Mouse (Mus musculus) liver, adult 2 months (tissue): ENCODE measurements around the gene Dhh. TPM values are rescaled to one million over a fixed set of nuclear protein-coding genes. Genes with fewer than 3 reads are reported as not detected.

ENCODE experiments used
- DNase-seq: peaks from one replicate; pipeline ENCODE4 v3.0.0-alpha.2; 2011; ENCODE audit warnings: low read depth, low spot score; ENCODE audit errors: extremely low read depth
- H3K27ac ChIP-seq: fragments of 200-500 bp; replicated peaks from 2 replicates; pipeline ENCODE4 v1.5.1; 2012; ENCODE audit warnings: low read depth, mild to moderate bottlenecking, control low read depth, inconsistent platforms, low read length; ENCODE audit not compliant: insufficient read depth
- H3K27me3 ChIP-seq: fragments of 200-500 bp; 2 replicates; pipeline ENCODE4 v1.6.1; 2012; ENCODE audit warnings: mild to moderate bottlenecking, moderate library complexity, low read length, inconsistent platforms; ENCODE audit not compliant: control insufficient read depth, insufficient read depth
- H3K36me3 ChIP-seq: fragments of 200-500 bp; 2 replicates; pipeline ENCODE4 v1.6.1; 2012; ENCODE audit warnings: low read length, inconsistent platforms; ENCODE audit not compliant: control insufficient read depth, insufficient read depth
- H3K4me1 ChIP-seq: fragments of 200-500 bp; 2 replicates; pipeline ENCODE4 v1.6.1; 2011; ENCODE audit warnings: low read length; ENCODE audit not compliant: control insufficient read depth, insufficient read depth
- H3K4me3 ChIP-seq: fragments of 200-500 bp; 2 replicates; pipeline ENCODE4 v1.5.1; 2011; ENCODE audit warnings: low read depth, mild to moderate bottlenecking, control low read depth, low read length, moderate library complexity; ENCODE audit not compliant: insufficient read depth
- H3K79me2 ChIP-seq: fragments of 200-500 bp; 2 replicates; pipeline ENCODE4 v1.6.1; 2012; ENCODE audit warnings: inconsistent platforms, mild to moderate bottlenecking, low read length, moderate library complexity; ENCODE audit not compliant: control insufficient read depth, insufficient read depth
- H3K9ac ChIP-seq: fragments of 200-500 bp; 2 replicates; pipeline ENCODE4 v1.6.1; 2012; ENCODE audit warnings: low read depth, mild to moderate bottlenecking, control low read depth, inconsistent platforms, low read length
- CTCF ChIP-seq: fragments of 200-500 bp; IDR thresholded peaks from 2 replicates; pipeline ENCODE4 v1.5.1; 2011; ENCODE audit warnings: low read depth, low read length, control low read depth
- POLR2A ChIP-seq: fragments of 200-500 bp; IDR thresholded peaks from 2 replicates; pipeline ENCODE4 v1.6.1; 2011; ENCODE audit warnings: low read length, control low read depth; ENCODE audit not compliant: insufficient read depth; ENCODE audit errors: extremely low read depth
- WGBS: fragments of 180-500 bp; shearing (Covaris S2); methylation state at CpG from one replicate; pipeline ENCODE4 v1.1.7; 2018; 5-methylcytosine and 5-hydroxymethylcytosine counted together
- polyA plus RNA-seq: library from polyadenylated mRNA; depleted of rRNA; stranded (reverse); fragments of >200 nt; gene quantifications from 2 replicates; pipeline ENCODE4 v1.2.3, GENCODE M21; 2012
- total RNA-seq: library from RNA; depleted of rRNA; stranded (reverse); fragments of >200 nt; gene quantifications from 2 replicates; pipeline ENCODE4 v1.2.3, GENCODE M21; 2014

The Dhh gene
- total and polyA plus RNA-seq, 2 experiments: under 0.01 to 0.18 TPM

- peaks cover 27% of the 10 kb centered on the region for H3K4me1 ChIP-seq
- peak overlapping the region; percentile 35 for H3K9ac ChIP-seq
- H3K27me3 ChIP-seq: no peaks in the 10 kb centered on the region
- no peak overlapping the region for H3K27ac ChIP-seq
- H3K36me3 ChIP-seq: peaks cover 23% of the 10 kb centered on the region
- no peak for DNase-seq
- WGBS: 36% methylated on average over 11 of the region's 11 CpGs
- H3K4me3 ChIP-seq: no peak overlapping the region
- H3K79me2 ChIP-seq: peaks cover 50% of the 10 kb centered on the region
- TF ChIP-seq CTCF (no peak), POLR2A (no peak)
Measured at GRCm38 (mm10) chr15:98868346-98869063, 29.8 kb downstream of the Dhh start.

GRCm38 (mm10) chr15:98867321-98867720 is 31.0 kb downstream of the Dhh start:
- Histone ChIP-seq H3K79me2 (peaks cover 53% of the 10 kb centered on the region), H3K4me3 (no peak overlapping the region), H3K36me3 (peaks cover 32% of the 10 kb centered on the region), H3K4me1 (peaks cover 27% of the 10 kb centered on the region), H3K9ac (no peak overlapping the region; the same call in 1 of the 2 replicates), H3K27me3 (no peaks in the 10 kb centered on the region), H3K27ac (no peak overlapping the region)
- 62% methylated on average over 6 of the region's 6 CpGs for WGBS
- TF ChIP-seq POLR2A: no peak
- TF ChIP-seq CTCF: no peak
- peak; percentile 54 for DNase-seq

GRCm38 (mm10) chr15:98866501-98866900 is 31.8 kb downstream of the Dhh start:
- no peak for DNase-seq
- 89% methylated on average over 5 of the region's 5 CpGs for WGBS
- Histone ChIP-seq H3K4me1 (peaks cover 27% of the 10 kb centered on the region), H3K79me2 (peaks cover 51% of the 10 kb centered on the region), H3K27me3 (no peaks in the 10 kb centered on the region), H3K4me3 (no peak overlapping the region), H3K27ac (no peak overlapping the region), H3K9ac (no peak overlapping the region), H3K36me3 (peaks cover 38% of the 10 kb centered on the region)
- no peak for TF ChIP-seq CTCF
- TF ChIP-seq POLR2A: no peak

- Histone ChIP-seq H3K27ac (no peak overlapping the region), H3K27me3 (no peaks in the 10 kb centered on the region), H3K9ac (no peak overlapping the region), H3K79me2 (peaks cover 44% of the 10 kb centered on the region), H3K36me3 (peaks cover 45% of the 10 kb centered on the region), H3K4me3 (no peak overlapping the region), H3K4me1 (peaks cover 27% of the 10 kb centered on the region)
- no peak for DNase-seq
- over 99% methylated on average over 8 of the region's 8 CpGs for WGBS
- no peak for TF ChIP-seq POLR2A
- no peak for TF ChIP-seq CTCF
Measured at GRCm38 (mm10) chr15:98865771-98866170, 32.6 kb downstream of the Dhh start.

GRCm38 (mm10) chr15:98864951-98865350 is 33.4 kb downstream of the Dhh start:
- Histone ChIP-seq H3K79me2 (peaks cover 39% of the 10 kb centered on the region), H3K27me3 (no peaks in the 10 kb centered on the region), H3K27ac (no peak overlapping the region), H3K9ac (no peak overlapping the region), H3K4me3 (no peak overlapping the region), H3K4me1 (peaks cover 24% of the 10 kb centered on the region), H3K36me3 (peaks cover 48% of the 10 kb centered on the region)
- no peak for DNase-seq
- WGBS: 91% methylated on average over 6 of the region's 6 CpGs
- no peak for TF ChIP-seq POLR2A
- TF ChIP-seq CTCF: no peak

GRCm38 (mm10) chr15:98863451-98863958 is 34.8 kb downstream of the Dhh start:
- 94% methylated on average over 12 of the region's 12 CpGs for WGBS
- no peak for DNase-seq
- Histone ChIP-seq H3K27me3 (no peaks in the 10 kb centered on the region), H3K4me1 (peaks cover 10% of the 10 kb centered on the region), H3K4me3 (no peak overlapping the region), H3K36me3 (peaks cover 57% of the 10 kb centered on the region), H3K27ac (no peak overlapping the region), H3K9ac (no peak overlapping the region), H3K79me2 (peaks cover 24% of the 10 kb centered on the region)
- TF ChIP-seq CTCF: no peak
- TF ChIP-seq POLR2A: no peak
